ENCODE assay signal across 25 mouse cellular contexts in genomic region chr11:78978176-78979019, GRCm38 (mm10). TPM values are rescaled to one million over a fixed set of nuclear protein-coding genes. Genes with fewer than 3 reads are reported as not detected.
DNase-seq lines count a peak whose midpoint lies in the region; ATAC-seq and TF ChIP-seq lines count a peak whose summit lies in the region.
"Had no signal": no experiment of that assay in that cellular context is flagged by ENCODE, and none has a peak within 500 bp of the region (broad histone marks: within the 10 kb centered on the region; RNA-seq: fewer than 3 reads in every experiment).

No protein-coding gene starts in this region.

- no peak for TF ChIP-seq CTCF in left cerebral cortex, adult 2 months (IDR thresholded peaks at IDR 0.05)
- no peak for TF ChIP-seq CTCF in ES-Bruce4 (IDR thresholded peaks at IDR 0.05; ENCODE audit: low read depth, low read length)
- TF ChIP-seq CTCF in brain, embryonic 14.5 days (IDR thresholded peaks at IDR 0.05; ENCODE audit: borderline replicate concordance, extremely low read depth, insufficient read depth, insufficient read length): no peak

- intact Hi-C loops in left cerebral cortex, postnatal 14 days (cut with DNase I): no loop called here
- intact Hi-C loops in left cerebral cortex, adult 2 months (cut with DNase I): no loop called here

- no peak overlapping the region for H3K4me2 ChIP-seq in embryonic facial prominence, embryonic 14.5 days (ENCODE audit: low read depth, low read length)
- H3K4me2 ChIP-seq: heart, embryonic 15.5 days; kidney, embryonic 15.5 days; limb, embryonic 13.5 days; midbrain, embryonic 15.5 days had no signal

- TF ChIP-seq EP300 in ES-Bruce4 (IDR thresholded peaks at IDR 0.05; ENCODE audit: insufficient read depth, low read depth, low read length): peak; percentile 64

- 76% methylated on average over 12 of the region's 12 CpGs for WGBS in embryonic facial prominence, embryonic 14.5 days
- whole genome bisulfite sequencing in embryonic facial prominence, embryonic 10.5 days: 90% methylated on average over 12 of the region's 12 CpGs

- no peak overlapping the region for H3K4me3 ChIP-seq in embryonic facial prominence, embryonic 14.5 days (ENCODE audit: low read depth, low read length)
- no peak overlapping the region for H3K4me3 ChIP-seq in embryonic facial prominence, embryonic 10.5 days
- no peak overlapping the region for H3K4me3 ChIP-seq in left cerebral cortex, adult 2 months
- no peak overlapping the region for H3K4me3 ChIP-seq in ES-Bruce4 (ENCODE audit: low read depth, low read length)
- H3K4me3 ChIP-seq: gastrocnemius, adult 2 months; heart, adult 2 months; heart, embryonic 15.5 days; hindbrain, embryonic 10.5 days; kidney, embryonic 15.5 days; limb, embryonic 13.5 days; midbrain, embryonic 15.5 days; myocyte had no signal

- DNase-seq in embryonic facial prominence, embryonic 14.5 days (ENCODE audit: low spot score): peak; percentile 25
- DNase-seq in embryonic facial prominence, embryonic 10.5 days (ENCODE audit: low spot score): no peak
- peak; percentile 12 to 30 for DNase-seq in left cerebral cortex, postnatal 14 days (ENCODE audit: low spot score in 2 of 2)
- DNase-seq in left cerebral cortex, adult 2 months (ENCODE audit: extremely low spot score in 1 of 2, low spot score in 2 of 2): no peak
- peak; percentile 23 for DNase-seq in brain, embryonic 14.5 days (ENCODE audit: low read depth)
- no peak for DNase-seq in retina, embryonic 14.5 days (ENCODE audit: low spot score)
- DNase-seq in cerebellum, postnatal 4 days (ENCODE audit: low spot score in 2 of 2): no peak
- DNase-seq: adrenal gland, adult 8-10 months; cerebellum, adult 11 months; cerebellum, postnatal 25 days; gastrocnemius, adult 2 months; kidney, postnatal 4 days; lung, postnatal 14 days had no signal

- no peaks in the 10 kb centered on the region for H3K9me3 ChIP-seq in embryonic facial prominence, embryonic 14.5 days (ENCODE audit: control insufficient read depth, low read length)
- no peaks in the 10 kb centered on the region for H3K9me3 ChIP-seq in embryonic facial prominence, embryonic 10.5 days
- no peaks in the 10 kb centered on the region for H3K9me3 ChIP-seq in ES-Bruce4 (replicated peaks; ENCODE audit: control insufficient read depth, insufficient read depth, low read length, poor library complexity, severe bottlenecking)
- H3K9me3 ChIP-seq: heart, embryonic 15.5 days; hindbrain, embryonic 10.5 days; kidney, embryonic 15.5 days; limb, embryonic 13.5 days; midbrain, embryonic 15.5 days had no signal

- H3K4me1 ChIP-seq in embryonic facial prominence, embryonic 14.5 days (ENCODE audit: control insufficient read depth, insufficient read depth, low read length): 0 out of 2 replicates have a peak, but pooled peaks cover 5% of the 10 kb centered on the region
- peaks cover 4% of the 10 kb centered on the region for H3K4me1 ChIP-seq in embryonic facial prominence, embryonic 10.5 days
- H3K4me1 ChIP-seq in ES-Bruce4 (ENCODE audit: control insufficient read depth, insufficient read depth, low read length): no peaks in the 10 kb centered on the region
- H3K4me1 ChIP-seq: midbrain, embryonic 15.5 days had no signal

- no peaks in the 10 kb centered on the region for H3K36me3 ChIP-seq in embryonic facial prominence, embryonic 14.5 days (ENCODE audit: control insufficient read depth, insufficient read depth, low read length)
- H3K36me3 ChIP-seq in embryonic facial prominence, embryonic 10.5 days (replicated peaks): no peaks in the 10 kb centered on the region
- no peaks in the 10 kb centered on the region for H3K36me3 ChIP-seq in ES-Bruce4 (ENCODE audit: control insufficient read depth, insufficient read depth, low read length, poor library complexity, severe bottlenecking)
- H3K36me3 ChIP-seq: heart, embryonic 15.5 days; hindbrain, embryonic 10.5 days; kidney, embryonic 15.5 days; limb, embryonic 13.5 days; midbrain, embryonic 15.5 days had no signal

- no peak overlapping the region for H3K27ac ChIP-seq in embryonic facial prominence, embryonic 14.5 days (replicated peaks; ENCODE audit: low read depth, low read length)
- H3K27ac ChIP-seq in embryonic facial prominence, embryonic 10.5 days (replicated peaks): no peak overlapping the region
- H3K27ac ChIP-seq in left cerebral cortex, adult 2 months: no peak overlapping the region
- H3K27ac ChIP-seq in ES-Bruce4 (ENCODE audit: insufficient read depth, low read length): peak overlapping the region; percentile 76
- H3K27ac ChIP-seq: gastrocnemius, adult 2 months; heart, adult 2 months; heart, embryonic 15.5 days; hindbrain, embryonic 10.5 days; hindbrain, postnatal 0 days; kidney, embryonic 15.5 days; limb, embryonic 13.5 days; midbrain, embryonic 15.5 days had no signal

- no peak overlapping the region for H3K9ac ChIP-seq in embryonic facial prominence, embryonic 14.5 days (ENCODE audit: low read depth, low read length)
- no peak overlapping the region for H3K9ac ChIP-seq in ES-Bruce4 (ENCODE audit: low read depth, poor library complexity, severe bottlenecking)
- H3K9ac ChIP-seq: heart, embryonic 15.5 days; kidney, embryonic 15.5 days; limb, embryonic 13.5 days; midbrain, embryonic 15.5 days had no signal

- no peak for TF ChIP-seq POLR2A in ES-Bruce4 (IDR thresholded peaks at IDR 0.05; ENCODE audit: insufficient read depth, low read length)
- no peak for TF ChIP-seq POLR2A in brain, embryonic 14.5 days (IDR thresholded peaks at IDR 0.05; ENCODE audit: borderline replicate concordance, extremely low read depth, insufficient read depth, insufficient read length, poor library complexity, severe bottlenecking)

- H3K27me3 ChIP-seq in embryonic facial prominence, embryonic 14.5 days (replicated peaks; ENCODE audit: control insufficient read depth, insufficient read depth, low read length): no peaks in the 10 kb centered on the region
- no peaks in the 10 kb centered on the region for H3K27me3 ChIP-seq in embryonic facial prominence, embryonic 10.5 days (replicated peaks; ENCODE audit: low read depth, poor library complexity, severe bottlenecking)
- H3K27me3 ChIP-seq in ES-Bruce4 (ENCODE audit: control insufficient read depth, insufficient read depth, low read length, poor library complexity, severe bottlenecking): no peaks in the 10 kb centered on the region
- H3K27me3 ChIP-seq: heart, embryonic 15.5 days; kidney, embryonic 15.5 days; limb, embryonic 13.5 days; midbrain, embryonic 15.5 days had no signal

- no peak for ATAC-seq in embryonic facial prominence, embryonic 14.5 days (ENCODE audit: low read depth)
- ATAC-seq: forebrain, embryonic 16.5 days; hindbrain, postnatal 0 days; intestine, postnatal 0 days; midbrain, embryonic 15.5 days had no signal

RNA-seq across cellular contexts. Expression of gene Lgals9, which starts 6.3 kb away (rescaled TPM):
- polyA plus RNA-seq in embryonic facial prominence, embryonic 14.5 days (2014; fragmentation: Nextera tagmentation; extraction: Ambion mirVana): 51.4 and 52.1 TPM in 2 replicates
- 2.3 and 2.8 TPM in 2 replicates for polyA plus RNA-seq in embryonic facial prominence, embryonic 10.5 days (2016; fragmentation: Nextera tagmentation; extraction: Ambion mirVana)
- 1 to 10 TPM; 6.5 to 7.5 TPM for total RNA-seq in left cerebral cortex, postnatal 14 days (2021)
- 1 to 10 TPM; 4.2 to 5.5 TPM for total RNA-seq in left cerebral cortex, adult 2 months (2021)
- 8.8 and 10.7 TPM in 2 replicates for polyA plus RNA-seq in ES-Bruce4 (2011; ENCODE audit: insufficient read depth, insufficient read length, low read depth, missing spikeins)
- polyA plus RNA-seq in brain, embryonic 14.5 days (2012; rRNA removed): 6.1 and 8.8 TPM in 2 replicates

RNA-seq across cellular contexts. Expression of gene Nos2, which starts 57.8 kb away (rescaled TPM):
- polyA plus RNA-seq in embryonic facial prominence, embryonic 14.5 days (2014; fragmentation: Nextera tagmentation; extraction: Ambion mirVana): 2.1 TPM in 2 replicates
- polyA plus RNA-seq in embryonic facial prominence, embryonic 10.5 days (2016; fragmentation: Nextera tagmentation; extraction: Ambion mirVana): 0.77 and 1.3 TPM in 2 replicates
- total RNA-seq in left cerebral cortex, postnatal 14 days (2021): 1 to 10 TPM; 1.1 to 1.3 TPM
- total RNA-seq in left cerebral cortex, adult 2 months (2021): under 1 TPM; 0.28 to 0.43 TPM
- 3.0 and 3.4 TPM in 2 replicates for polyA plus RNA-seq in ES-Bruce4 (2011; ENCODE audit: insufficient read depth, insufficient read length, low read depth, missing spikeins)
- 0.97 and 1.5 TPM in 2 replicates for polyA plus RNA-seq in brain, embryonic 14.5 days (2012; rRNA removed)
- total RNA-seq: megakaryocyte, adult 5-6 weeks had no signal

Comparison
In these comparisons a context has a peak if more than half of its experiments do, and no peak if none do; other contexts are left out.
1. DNase-seq: peak in embryonic facial prominence, embryonic 14.5 days (single experiment), left cerebral cortex, postnatal 14 days (2 of 2) and brain, embryonic 14.5 days (single experiment); none in embryonic facial prominence, embryonic 10.5 days (single experiment), left cerebral cortex, adult 2 months (0 of 2), retina, embryonic 14.5 days (single experiment) and cerebellum, postnatal 4 days (0 of 2).